Mouse (Mus musculus): ENCODE data around the gene Bub3.

Gene Bub3

GRCm38 (mm10) chr7:131556116-131556515 is 3.9 kb upstream of the Bub3 start:
- DNase-seq (ENCODE audit: low read depth): no peak

- DNase-seq (ENCODE audit: low read depth): no peak
Observed at GRCm38 (mm10) chr7:131556541-131557271, 3.3 kb upstream of the Bub3 start.

- DNase-seq (ENCODE audit: low read depth): no peak
Observed at GRCm38 (mm10) chr7:131557751-131558150, 2.3 kb upstream of the Bub3 start.

GRCm38 (mm10) chr7:131560697-131561042 is 648 bp downstream of the Bub3 start:
- DNase-seq (ENCODE audit: low read depth): no peak

GRCm38 (mm10) chr7:131575246-131575645 is 15.2 kb downstream of the Bub3 start:
- DNase-seq (ENCODE audit: low read depth): no peak

GRCm38 (mm10) chr7:131582178-131582577 is 22.2 kb downstream of the Bub3 start:
- DNase-seq (ENCODE audit: low read depth): no peak

GRCm38 (mm10) chr7:131585551-131585950 is 25.5 kb downstream of the Bub3 start:
- no peak for DNase-seq (ENCODE audit: low read depth)

- DNase-seq (ENCODE audit: low read depth): no peak
Observed at GRCm38 (mm10) chr7:131597779-131598482, 37.9 kb downstream of the Bub3 start.

GRCm38 (mm10) chr7:131598483-131598824 is 38.4 kb downstream of the Bub3 start:
- DNase-seq (ENCODE audit: low read depth): no peak

GRCm38 (mm10) chr7:131602106-131602505 is 42.1 kb downstream of the Bub3 start:
- no peak for DNase-seq (ENCODE audit: low read depth)

- DNase-seq (ENCODE audit: low read depth): no peak
Observed at GRCm38 (mm10) chr7:131603186-131603585, 43.2 kb downstream of the Bub3 start.

GRCm38 (mm10) chr7:131604946-131605345 is 44.9 kb downstream of the Bub3 start:
- DNase-seq (ENCODE audit: low read depth): no peak

GRCm38 (mm10) chr7:131605481-131605880 is 45.5 kb downstream of the Bub3 start:
- DNase-seq (ENCODE audit: low read depth): no peak

- DNase-seq (ENCODE audit: low read depth): no peak
Observed at GRCm38 (mm10) chr7:131608049-131608448, 48.0 kb downstream of the Bub3 start.

- DNase-seq (ENCODE audit: low read depth): no peak
Observed at GRCm38 (mm10) chr7:131609677-131610076, 49.7 kb downstream of the Bub3 start.
